Mouse (Mus musculus) effector memory CD4-positive, alpha-beta T cell, adult 7 months (primary cell): ENCODE measurements around the gene Zscan18. TPM values are rescaled to one million over a fixed set of nuclear protein-coding genes. Genes with fewer than 3 reads are reported as not detected.

Source experiments
- polyA plus RNA-seq: library from polyadenylated mRNA; unstranded; fragments of 100-300 nt; shearing (Covaris generic); gene quantifications from one replicate; pipeline ENCODE4 v1.2.1, GENCODE M21; 2017

Zscan18 gene
- polyA plus RNA-seq, result 14.1 TPM

DNA sequence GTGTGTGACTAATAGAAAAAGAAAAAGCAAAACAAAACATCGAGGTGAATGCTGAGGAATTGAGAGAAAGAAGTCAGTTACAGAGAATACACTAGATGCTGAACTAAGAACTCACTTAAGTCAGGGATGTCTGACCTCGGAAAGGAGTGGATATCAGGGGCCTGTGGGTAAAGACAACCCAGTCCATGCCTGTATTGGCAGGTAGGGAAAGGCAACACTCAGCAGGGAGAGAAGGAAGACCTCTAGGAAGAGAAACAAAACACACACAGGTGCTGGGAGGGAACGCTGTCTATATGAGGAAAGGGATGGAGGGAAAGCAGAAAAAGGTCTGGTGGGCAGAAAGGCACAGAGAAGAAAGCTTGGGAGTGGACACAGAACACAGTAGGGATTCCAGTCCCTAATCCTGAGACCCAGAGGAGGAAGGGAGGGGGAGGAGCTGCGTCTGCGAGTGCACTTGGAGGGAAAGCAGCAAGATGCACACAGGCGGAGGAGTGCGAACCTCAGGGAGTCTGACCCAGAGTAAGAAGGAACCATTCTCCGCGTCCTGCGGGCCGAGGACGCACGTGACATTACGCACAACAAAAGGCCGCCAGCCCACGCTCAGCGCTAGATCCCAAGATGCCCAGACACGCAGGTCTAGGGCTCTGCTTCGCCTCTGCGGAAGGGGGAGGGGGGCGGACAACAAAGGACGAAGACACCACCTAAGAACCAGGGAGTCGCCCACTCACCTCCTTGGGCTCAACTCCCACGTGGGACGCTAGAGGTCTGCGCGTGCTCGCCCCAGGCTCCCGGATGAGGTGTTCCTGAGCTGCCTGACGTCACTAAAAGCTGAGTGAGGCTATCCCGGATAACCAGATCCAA, at the start of gene Zscan18:
Gene Zscan18 (minus strand): TSS at position 770 of the 861 bp plus-strand sequence.

DNA sequence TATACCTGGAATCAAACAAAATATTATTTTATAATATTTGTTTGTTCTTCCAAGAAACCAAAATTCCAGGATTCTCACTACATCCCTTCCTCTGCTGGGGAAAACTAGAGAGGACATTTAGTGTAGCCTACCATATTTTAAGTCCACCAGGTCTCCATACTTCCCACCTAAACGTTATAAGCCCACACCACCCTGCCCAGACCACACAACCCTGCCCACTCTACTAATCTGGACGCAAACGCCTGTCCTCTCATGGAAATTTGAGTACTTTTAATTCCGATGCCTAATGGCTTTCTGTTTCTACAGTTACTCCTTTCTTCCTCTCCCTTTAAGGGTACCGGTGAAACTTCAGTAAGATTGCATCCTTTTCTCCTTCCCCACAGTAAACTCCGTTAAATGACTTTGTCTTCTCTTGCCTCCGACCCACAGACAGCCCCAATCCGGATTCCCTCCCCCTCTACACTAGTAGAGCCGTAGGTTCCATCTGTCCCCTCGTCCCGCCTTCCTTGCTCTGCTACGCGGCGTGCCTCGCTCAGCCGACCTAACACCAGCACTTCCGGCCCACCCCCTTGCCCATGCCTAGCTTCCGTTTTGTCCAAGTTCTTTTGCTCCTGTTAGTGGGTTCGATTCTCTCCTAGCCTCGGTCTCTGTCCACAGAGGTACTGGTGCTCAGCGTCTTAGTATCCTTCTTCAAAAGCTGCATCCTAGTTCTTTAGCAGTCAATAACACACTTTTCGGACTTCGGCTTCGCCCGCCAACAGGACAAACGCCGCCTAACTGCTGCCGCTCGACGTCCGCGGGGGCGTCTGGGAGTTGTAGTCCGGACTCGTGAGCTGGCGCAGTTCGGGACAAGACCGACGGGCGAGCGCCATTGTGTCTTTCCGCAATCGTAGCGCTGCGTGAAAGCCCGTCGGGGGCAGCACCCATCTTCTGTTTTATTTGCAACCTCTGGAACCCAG, 31.0 kb upstream of the Zscan18 start, which contains the start of gene Zfp110:
Gene Zfp110 (plus strand): TSS at position 600 of the 959 bp plus-strand sequence.

DNA sequence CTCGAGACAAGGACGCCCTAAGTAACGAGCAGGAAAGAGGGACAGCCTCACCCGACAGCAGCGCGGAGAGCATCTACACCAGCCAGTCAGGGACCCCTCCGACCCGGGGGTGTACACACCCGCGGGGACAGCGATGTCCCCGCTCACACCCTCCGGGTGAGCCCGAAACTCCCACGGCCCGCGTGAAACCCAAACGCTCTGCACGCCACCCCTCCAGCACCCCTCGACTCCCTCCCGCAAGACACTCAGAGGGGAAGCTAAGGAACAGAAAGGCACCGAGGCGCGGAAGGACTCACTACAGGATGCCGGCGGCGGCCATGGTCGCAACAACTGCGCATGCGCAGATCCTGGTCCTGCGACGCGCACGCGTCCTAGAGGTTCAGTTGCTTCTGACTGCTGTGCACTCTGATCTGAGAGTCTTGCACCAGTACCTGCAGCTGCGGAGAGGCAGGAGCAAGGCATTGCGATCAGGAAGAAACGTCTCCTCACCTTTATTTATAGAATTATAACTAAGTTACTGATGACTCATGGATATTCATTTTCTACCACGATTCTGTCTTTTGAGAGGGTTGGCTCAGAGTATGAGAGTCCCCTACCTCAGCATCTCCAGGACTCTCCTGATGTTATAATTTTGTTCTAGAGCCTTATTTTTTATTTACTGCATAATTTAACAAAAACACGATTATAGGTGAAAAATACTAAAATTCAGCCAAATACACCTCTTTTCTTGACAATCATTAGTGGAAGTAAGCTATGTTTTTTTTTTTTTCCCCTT, 15.3 kb upstream of the Zscan18 start, which contains the start of gene Zfp329:
Gene Zfp329 (minus strand): TSS at position 338 of the 775 bp plus-strand sequence.

DNA sequence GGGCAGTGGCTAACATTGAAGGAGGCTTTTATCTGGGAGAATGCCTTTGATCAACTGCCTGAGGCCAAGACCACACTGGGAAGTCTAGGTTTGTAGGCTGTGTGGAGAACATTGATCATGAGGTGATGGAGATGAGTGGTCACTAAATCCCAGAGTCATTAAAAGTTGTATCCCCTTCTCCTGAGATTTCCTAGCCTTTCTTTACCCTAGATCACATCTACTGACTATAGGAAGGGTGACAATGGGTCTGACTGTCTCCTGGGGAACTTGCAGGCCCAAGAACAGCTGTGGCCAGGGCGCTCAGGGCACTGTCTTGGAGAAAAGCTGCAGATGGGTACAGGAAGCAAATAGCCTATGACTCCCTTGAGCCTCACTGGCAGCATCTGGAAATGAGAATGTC, 68.5 kb downstream of the Zscan18 start, which contains the start of gene Vmn2r56:
Gene Vmn2r56 (minus strand): TSS at position 101 of the 400 bp plus-strand sequence.

Other genes with a start within 250 kb of the Zscan18 start
- 0.11 TPM for gene Vmn2r53, start 194.8 kb downstream of the Zscan18 start, polyA plus RNA-seq
- not detected for gene Vmn2r54, start 163.3 kb downstream of the Zscan18 start, polyA plus RNA-seq
- not detected for gene Vmn2r55, start 118.6 kb downstream of the Zscan18 start, polyA plus RNA-seq
- not detected for gene Vmn2r56, start 68.6 kb downstream of the Zscan18 start, polyA plus RNA-seq
- gene Zfp329, start 15.2 kb upstream of the Zscan18 start, polyA plus RNA-seq, result 6.6 TPM
- gene Zfp110, start 31.1 kb upstream of the Zscan18 start, polyA plus RNA-seq, result 97.7 TPM
- 0.33 TPM for gene Zfp128, start 77.5 kb upstream of the Zscan18 start, polyA plus RNA-seq
- gene Zscan22, start 94.2 kb upstream of the Zscan18 start, polyA plus RNA-seq, result 6.1 TPM
- gene Rps5, start 118.7 kb upstream of the Zscan18 start, polyA plus RNA-seq, result 1,064 TPM
- gene Rnf225, start 123.8 kb upstream of the Zscan18 start, polyA plus RNA-seq, result 0.16 TPM
- gene Zfp324, start 162.2 kb upstream of the Zscan18 start, polyA plus RNA-seq, result 1.0 TPM
- gene Zfp446, start 174.2 kb upstream of the Zscan18 start, polyA plus RNA-seq, result 4.5 TPM
- 0.96 TPM for gene Slc27a5, start 194.6 kb upstream of the Zscan18 start, polyA plus RNA-seq
- gene Trim28, start 195.5 kb upstream of the Zscan18 start, polyA plus RNA-seq, result 88.3 TPM
- gene Zbtb45, start 206.4 kb upstream of the Zscan18 start, polyA plus RNA-seq, result 5.0 TPM
- 170 TPM for gene Chmp2a, start 231.2 kb upstream of the Zscan18 start, polyA plus RNA-seq
- gene Ube2m, start 234.6 kb upstream of the Zscan18 start, polyA plus RNA-seq, result 140 TPM